Mouse (Mus musculus): ENCODE measurements at regions not wholly inside any gene's neighbourhood (a gene's known extent, or its start where the extent isn't known, plus 50 kb on each side); places are given as distances from the start of the nearest gene placed in this dataset.
"Not testable (repeated sequence)": the region's sequence is repeated elsewhere in the genome, so short reads cannot be mapped to it uniquely, and the experiment has no call there.

DNA sequence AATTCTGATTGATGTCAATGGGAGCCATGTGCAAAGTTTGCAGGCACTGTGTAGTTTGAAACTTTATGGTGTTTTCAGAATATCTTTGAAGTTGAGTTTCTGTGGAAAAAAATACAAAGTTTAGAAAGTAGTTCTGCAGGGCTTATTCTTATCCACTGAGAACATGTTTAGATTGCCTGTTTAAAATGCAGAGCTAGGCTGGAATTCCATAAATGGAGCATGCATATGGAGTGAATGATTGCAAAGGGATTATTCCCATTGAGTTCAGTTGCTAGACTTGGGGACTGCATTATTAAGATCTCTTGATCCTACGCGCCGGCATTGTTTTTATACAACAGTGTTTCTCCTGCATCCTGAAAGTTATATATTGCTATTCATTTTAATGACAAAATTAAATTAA is 397.8 kb upstream of the Gm21833 start:
- no peak for DNase-seq (ENCODE audit: low spot score in 2 of 2)

DNA sequence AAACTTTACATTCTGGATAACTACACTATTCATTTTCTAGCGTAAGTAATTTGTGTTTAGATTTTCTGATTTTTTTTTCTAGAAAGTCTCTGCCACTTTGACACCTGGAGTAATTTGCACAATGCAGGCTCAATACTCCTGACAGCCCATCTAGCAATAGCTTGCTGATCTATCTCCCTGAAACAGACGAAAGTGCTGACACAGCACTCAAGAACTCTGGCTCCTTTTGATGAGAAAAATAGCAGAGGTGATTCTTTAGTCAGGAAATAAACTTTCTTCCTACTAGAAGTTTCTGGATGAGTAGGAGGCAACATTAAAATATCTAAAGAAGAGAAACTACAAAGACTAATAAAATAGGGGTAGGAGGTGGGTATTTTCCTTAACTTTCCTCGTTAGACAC is 397.1 kb upstream of the Gm21833 start:
- no peak for DNase-seq (ENCODE audit: low spot score in 2 of 2)

DNA sequence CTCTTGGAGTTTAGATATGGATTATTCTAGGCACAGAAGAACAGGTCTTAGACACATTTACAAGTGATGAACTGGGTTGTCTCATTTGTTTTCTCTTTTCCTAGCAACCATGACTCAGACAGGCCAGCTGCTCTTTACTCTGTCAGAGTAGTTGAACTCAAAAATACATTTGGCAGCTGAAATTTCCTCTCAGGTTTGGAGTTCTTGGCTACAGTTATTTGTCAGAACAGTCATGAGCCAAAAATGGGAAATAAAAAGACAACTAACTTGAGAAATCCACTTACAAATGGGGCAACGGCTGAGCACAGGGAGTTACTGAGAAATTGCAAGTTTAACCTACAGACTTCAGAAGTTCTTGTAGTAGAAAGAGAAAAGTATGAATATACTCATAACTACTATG is 396.4 kb upstream of the Gm21833 start:
- peak; percentile 66 to 69 for DNase-seq (ENCODE audit: low spot score in 2 of 2)

DNA sequence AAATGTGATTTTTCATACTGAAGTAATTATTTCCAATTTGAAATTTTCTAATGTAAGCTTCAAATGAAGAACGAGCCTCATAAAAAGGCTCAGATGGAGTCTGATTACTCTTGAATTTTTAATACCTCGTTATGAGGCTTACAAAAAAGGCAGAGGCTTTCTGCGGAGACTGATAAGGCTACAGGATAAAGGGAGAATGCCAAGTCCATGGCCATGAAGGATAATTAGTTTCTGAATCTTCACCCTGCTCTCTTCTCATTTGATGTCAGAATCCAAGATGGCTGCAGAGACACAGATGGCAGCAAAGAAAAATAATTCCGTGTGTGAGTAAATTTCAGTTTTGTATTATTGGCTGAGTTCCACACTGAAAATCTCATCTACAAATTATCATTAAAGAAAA is 367.3 kb upstream of the Gm21833 start:
- no peak for DNase-seq (ENCODE audit: low spot score in 2 of 2)

DNA sequence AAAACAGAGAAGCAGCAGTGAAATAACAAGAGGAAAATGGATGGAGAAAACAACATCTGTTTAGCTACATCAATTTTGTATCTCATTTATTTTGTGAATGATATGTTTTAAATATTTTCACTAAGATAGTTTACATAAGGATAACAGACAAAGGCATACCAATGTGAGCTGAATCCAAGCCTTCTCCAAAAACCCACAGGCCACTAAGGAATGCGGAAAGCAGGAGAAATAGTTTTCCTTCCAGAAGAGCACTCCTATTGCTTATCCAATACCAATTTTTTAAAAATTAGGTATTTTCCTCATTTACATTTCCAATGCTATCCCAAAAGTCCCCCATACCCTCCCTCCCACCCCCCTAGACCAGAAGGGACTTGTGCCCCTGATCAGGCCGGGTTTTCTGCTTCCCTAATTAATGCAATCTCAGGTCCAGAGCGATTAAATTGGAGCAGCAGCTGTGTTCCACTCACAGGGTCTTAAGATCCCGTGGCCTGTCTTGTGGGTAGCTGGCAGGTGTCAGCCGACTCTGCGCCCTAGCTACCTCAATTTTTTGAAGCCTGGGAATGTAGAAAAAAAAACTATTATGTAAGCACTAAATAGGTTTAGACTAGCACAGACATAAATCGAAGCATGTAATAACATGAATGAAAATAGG is 357.3 kb upstream of the Gm21833 start:
- DNase-seq (ENCODE audit: low spot score in 2 of 2) = no peak

DNA sequence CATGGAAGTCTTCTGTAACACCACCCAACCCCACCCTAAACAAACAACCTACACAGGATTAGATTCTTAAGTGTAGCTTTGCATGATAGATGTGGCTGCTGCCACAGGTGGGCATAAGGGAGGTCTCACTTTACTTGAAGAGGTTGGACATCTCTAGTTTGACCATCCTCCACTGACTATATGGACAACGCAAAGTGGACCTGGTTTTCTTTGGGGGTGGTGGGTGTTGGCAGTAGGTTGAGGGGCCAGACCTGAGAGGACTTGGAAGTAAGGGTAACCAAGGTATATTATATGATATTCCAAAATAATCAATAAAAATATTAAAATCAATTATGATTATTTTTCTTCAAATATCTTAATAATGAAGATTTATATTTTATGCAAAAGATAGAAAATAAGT is 307.8 kb upstream of the Gm21833 start:
- no peak for DNase-seq (ENCODE audit: low spot score in 2 of 2)

DNA sequence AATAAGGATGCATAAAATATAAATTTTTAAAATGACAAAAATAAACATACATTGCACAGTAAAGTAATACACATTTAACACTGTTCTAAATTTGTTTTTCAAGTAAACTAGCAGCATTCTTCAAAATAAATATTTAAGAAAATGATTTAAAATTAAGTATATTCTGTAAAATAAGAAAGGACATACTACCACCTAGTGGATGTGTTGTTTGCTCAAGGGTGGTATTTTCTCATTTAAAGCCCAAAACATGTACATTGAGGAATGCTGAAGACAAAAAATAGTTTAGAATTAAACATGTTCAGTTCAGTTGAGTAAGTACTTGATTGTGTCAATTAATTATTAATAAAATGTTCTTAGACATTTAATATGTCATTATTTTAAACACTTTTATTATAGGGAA is 306.6 kb upstream of the Gm21833 start:
- no peak for DNase-seq (ENCODE audit: low spot score in 2 of 2)

DNA sequence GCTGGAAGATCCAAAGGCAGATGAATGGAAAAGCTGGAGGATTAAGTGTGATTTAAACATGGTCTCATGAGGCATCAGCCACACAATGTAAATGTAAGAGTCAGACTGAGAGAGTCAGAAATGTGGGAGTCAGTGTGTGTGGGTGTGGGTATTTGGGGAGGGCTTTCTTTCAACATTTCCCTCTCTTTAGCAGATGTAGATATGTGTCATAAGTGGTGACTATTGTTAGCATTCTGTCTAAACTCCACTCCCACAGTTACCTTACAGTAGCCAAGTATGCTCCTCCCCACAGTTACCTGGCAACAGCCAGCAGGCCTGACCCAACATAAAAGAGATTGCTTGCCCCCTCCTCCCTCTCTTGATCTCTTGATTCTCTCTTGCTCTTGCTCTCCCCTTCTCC is 263.8 kb upstream of the Gm21833 start:
- peak; percentile 5 to 14 for DNase-seq (ENCODE audit: low spot score in 2 of 2)

DNA sequence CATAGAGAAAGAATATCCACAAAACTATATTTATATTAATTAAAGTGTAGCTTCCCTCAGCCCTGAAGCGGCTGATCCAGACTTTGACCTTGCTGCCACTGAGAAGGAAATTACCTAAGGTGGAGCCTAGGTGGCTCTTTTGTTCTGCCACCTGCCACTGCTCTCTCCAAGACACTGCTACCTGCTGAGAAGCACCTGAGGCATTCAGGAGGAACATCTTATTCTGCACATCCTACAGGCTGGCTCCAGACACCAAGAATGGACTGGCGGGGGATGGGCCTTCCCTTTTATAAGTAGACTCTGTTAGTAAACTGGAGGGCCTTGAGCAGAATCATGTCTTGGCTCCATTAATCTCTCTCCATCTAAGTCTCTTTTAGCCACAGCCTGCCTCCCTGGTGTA is 231.7 kb upstream of the Gm21833 start:
- DNase-seq (ENCODE audit: low spot score in 2 of 2) = not testable (repeated sequence)

DNA sequence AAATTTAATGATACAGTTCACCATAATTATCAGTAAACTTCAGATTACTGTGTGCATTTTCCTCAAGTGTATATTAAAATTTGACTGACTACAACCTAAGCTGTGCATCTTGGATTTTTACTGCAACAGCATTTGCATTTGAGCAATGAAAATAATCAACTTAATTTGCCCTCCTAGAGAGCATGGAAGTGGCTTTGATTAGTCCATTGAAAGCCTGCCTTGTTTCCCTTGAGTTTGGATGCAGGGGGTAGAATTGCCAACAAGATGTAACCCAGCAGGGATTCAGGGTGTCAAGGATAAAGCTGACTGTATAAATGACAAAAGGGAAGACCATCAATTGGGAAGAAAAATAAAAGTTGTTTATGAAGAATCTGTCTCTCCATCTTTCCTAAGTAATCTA is 226.1 kb upstream of the Gm21833 start:
- DNase-seq (ENCODE audit: low spot score in 2 of 2) = no peak

All from left cerebral cortex, adult 9 months (tissue).